In the genomic region with DNA sequence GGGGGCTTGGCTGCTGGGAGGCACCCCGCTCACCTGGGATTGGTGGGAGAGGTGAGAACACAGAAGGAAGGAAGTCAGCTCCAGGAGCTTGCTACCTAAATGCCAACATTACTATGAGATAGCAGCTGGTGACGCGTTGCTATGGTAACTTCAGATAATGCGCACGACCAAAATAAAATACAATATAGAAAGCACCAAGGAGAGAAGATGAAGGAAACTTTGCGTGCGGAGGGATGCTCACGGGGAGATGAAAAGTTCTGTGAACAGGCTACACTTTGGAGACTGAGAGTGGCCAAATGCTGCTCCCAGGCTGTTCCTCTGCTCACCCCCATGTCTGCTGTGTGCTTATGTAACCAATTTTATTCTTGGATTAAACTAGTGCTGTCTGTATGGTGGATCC, we compare ENCODE assay signal across 12 mouse cellular contexts. TPM values are rescaled to one million over a fixed set of nuclear protein-coding genes. Genes with fewer than 3 reads are reported as not detected.
A peak's percentile ranks its signal among the peaks of the same experiment; 100 is the strongest.
DNase-seq lines count a peak whose midpoint lies in the region; ATAC-seq lines count a peak whose summit lies in the region.
"Had no signal": no experiment of that assay in that cellular context is flagged by ENCODE, and none has a peak within 500 bp of the region (broad histone marks: within the 10 kb centered on the region; RNA-seq: fewer than 3 reads in every experiment).

No protein-coding gene starts in this region.

- no peaks in the 10 kb centered on the region for H3K9me3 ChIP-seq in midbrain, embryonic 14.5 days (ENCODE audit: control insufficient read depth, low read length)
- H3K9me3 ChIP-seq: kidney, embryonic 15.5 days; limb, embryonic 13.5 days; lung, embryonic 15.5 days had no signal

- H3K4me2 ChIP-seq in midbrain, embryonic 14.5 days (ENCODE audit: low read length): peak overlapping the region; percentile 56
- H3K4me2 ChIP-seq: lung, embryonic 15.5 days had no signal

- no peaks in the 10 kb centered on the region for H3K36me3 ChIP-seq in midbrain, embryonic 14.5 days (ENCODE audit: control insufficient read depth, insufficient read depth, low read length)
- H3K36me3 ChIP-seq: kidney, embryonic 15.5 days; limb, embryonic 13.5 days; lung, embryonic 15.5 days had no signal

- peaks cover 22% of the 10 kb centered on the region for H3K4me1 ChIP-seq in midbrain, embryonic 14.5 days (ENCODE audit: control insufficient read depth, insufficient read depth, low read length)
- H3K4me1 ChIP-seq: lung, embryonic 15.5 days had no signal

- no peak for ATAC-seq in midbrain, embryonic 14.5 days (ENCODE audit: low FRiP score, low TSS enrichment)

- 62% methylated on average over 8 of the region's 8 CpGs for WGBS in midbrain, embryonic 14.5 days

- H3K4me3 ChIP-seq in midbrain, embryonic 14.5 days (replicated peaks; ENCODE audit: low read depth, low read length): peak overlapping the region; percentile 39
- H3K4me3 ChIP-seq: erythroblast, embryonic 14.5 days; kidney, embryonic 15.5 days; lung, embryonic 15.5 days had no signal

- peak; percentile 47 to 64 for DNase-seq in right cerebral cortex, adult 2 months (ENCODE audit: low spot score in 2 of 2)
- DNase-seq in right cerebral cortex, postnatal 4 days: no peak
- peak; percentile 23 to 62 for DNase-seq in layer of hippocampus, adult 18-20 months (ENCODE audit: low spot score in 2 of 2)
- peak; percentile 57 for DNase-seq in midbrain, embryonic 14.5 days
- no peak for DNase-seq in cerebellum, adult 8-10 months
- DNase-seq in heart, adult 18-20 months: no peak
- DNase-seq in cerebellum, adult 11-12 months: no peak
- DNase-seq: heart, postnatal 36 days had no signal

- H3K27me3 ChIP-seq in midbrain, embryonic 14.5 days (ENCODE audit: control insufficient read depth, insufficient read depth, low read length): peaks cover 16% of the 10 kb centered on the region; the same call in 1 of the 2 replicates

- H3K9ac ChIP-seq in midbrain, embryonic 14.5 days (replicated peaks; ENCODE audit: low read length): no peak overlapping the region
- H3K9ac ChIP-seq: kidney, embryonic 15.5 days; limb, embryonic 13.5 days; lung, embryonic 15.5 days had no signal

- 0 out of 2 replicates have a peak overlapping the region, but pooled peaks have one; percentile 15 for H3K27ac ChIP-seq in midbrain, embryonic 14.5 days (replicated peaks; ENCODE audit: low read depth, low read length)
- H3K27ac ChIP-seq: kidney, embryonic 15.5 days; limb, embryonic 13.5 days; lung, embryonic 15.5 days had no signal

RNA-seq across cellular contexts. Expression of gene Fam196b, which starts 2.4 kb away (rescaled TPM):
- total RNA-seq in layer of hippocampus, adult 18-20 months (2021): under 1 TPM; 0.74 to 0.79 TPM
- polyA plus RNA-seq in midbrain, embryonic 14.5 days (2014; fragmentation: Nextera tagmentation; extraction: Ambion mirVana): 3.7 TPM in 2 replicates
- total RNA-seq in heart, adult 18-20 months (2021): not detected
- total RNA-seq: heart, postnatal 36 days had no signal
- polyA plus RNA-seq: erythroblast, embryonic 14.5 days had no signal

Comparison
In these comparisons a context has a peak if more than half of its experiments do, and no peak if none do; other contexts are left out.
1. DNase-seq: peak in right cerebral cortex, adult 2 months (2 of 2), layer of hippocampus, adult 18-20 months (2 of 2) and midbrain, embryonic 14.5 days (single experiment); none in right cerebral cortex, postnatal 4 days (single experiment), cerebellum, adult 8-10 months (single experiment), heart, adult 18-20 months (0 of 2) and cerebellum, adult 11-12 months (single experiment).